Mouse (Mus musculus) skeletal muscle tissue, adult 2 months (tissue): ENCODE measurements around the gene Lrfn2.

Experiments
- DNase-seq: peaks from one replicate; pipeline ENCODE4 v3.0.0-alpha.2; 2012; ENCODE audit warnings: low read depth, low spot score

Gene Lrfn2

DNA sequence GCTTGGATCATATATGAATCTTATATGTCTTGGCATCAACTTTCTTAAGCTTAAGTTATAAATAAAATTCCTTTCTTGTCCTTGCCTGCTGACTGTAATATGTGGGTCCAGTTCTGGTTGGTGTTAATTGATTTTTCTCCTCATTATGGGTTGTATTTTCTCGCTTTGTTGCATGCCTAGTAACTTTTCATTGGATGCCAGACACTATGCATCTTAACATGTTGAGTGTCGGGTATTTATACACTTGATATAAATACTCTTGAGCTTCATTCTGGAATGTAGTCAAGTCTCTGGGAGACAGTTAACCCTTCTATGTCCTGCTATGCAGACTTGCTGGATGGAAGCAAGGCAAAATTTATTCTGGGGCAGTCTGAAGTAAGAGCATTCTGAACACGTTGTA, 192.5 kb downstream of the Lrfn2 start:
- DNase-seq, result no peak
